Mouse (Mus musculus) embryonic facial prominence, embryonic 13.5 days (tissue): ENCODE measurements at regions not wholly inside any gene's neighbourhood (a gene's known extent, or its start where the extent isn't known, plus 50 kb on each side); places are given as distances from the start of the nearest gene placed in this dataset.
A peak's percentile ranks its signal among the peaks of the same experiment; 100 is the strongest.

Experiments
- ATAC-seq: fragments of 200-750 bp; cut with Nextera tagmentation; 2 replicates; pipeline ENCODE4 v1.8.0; 2017; ENCODE audit warnings: low read depth; ENCODE audit not compliant: insufficient number of reproducible peaks, insufficient read depth, low FRiP score, low TSS enrichment
- H3K27ac ChIP-seq: fragments of 300-500 bp; sonication (generic); 2 replicates; pipeline ENCODE4 v1.5.1; 2015; ENCODE audit warnings: moderate library complexity, mild to moderate bottlenecking, inconsistent platforms
- H3K27me3 ChIP-seq: fragments of 300-500 bp; sonication (generic); 2 replicates; pipeline ENCODE4 v1.6.1; 2015; ENCODE audit warnings: mild to moderate bottlenecking, inconsistent platforms
- H3K36me3 ChIP-seq: fragments of 300-500 bp; sonication (generic); 2 replicates; pipeline ENCODE4 v1.6.1; 2015; ENCODE audit warnings: mild to moderate bottlenecking, inconsistent platforms
- H3K4me1 ChIP-seq: fragments of 300-500 bp; sonication (generic); 2 replicates; pipeline ENCODE4 v1.6.1; 2015; ENCODE audit warnings: inconsistent platforms
- H3K4me2 ChIP-seq: fragments of 300-500 bp; sonication (generic); 2 replicates; pipeline ENCODE4 v1.6.1; 2015; ENCODE audit warnings: moderate library complexity, mild to moderate bottlenecking, inconsistent platforms
- H3K4me3 ChIP-seq: fragments of 300-500 bp; sonication (generic); 2 replicates; pipeline ENCODE4 v1.5.1; 2015; ENCODE audit warnings: mild to moderate bottlenecking, inconsistent platforms
- H3K9ac ChIP-seq: fragments of 300-500 bp; sonication (generic); 2 replicates; pipeline ENCODE4 v1.6.1; 2015; ENCODE audit warnings: mild to moderate bottlenecking, inconsistent platforms
- H3K9me3 ChIP-seq: fragments of 300-500 bp; sonication (generic); 2 replicates; pipeline ENCODE4 v1.6.1; 2016; ENCODE audit warnings: inconsistent platforms
- WGBS: fragments of 180-500 bp; shearing (Covaris S2); methylation state at CpG from one replicate; pipeline ENCODE4 v1.1.7; 2015; ENCODE audit warnings: mixed read lengths; 5-methylcytosine and 5-hydroxymethylcytosine counted together

- Histone ChIP-seq H3K27ac (no peak overlapping the region), H3K9me3 (no peaks in the 10 kb centered on the region), H3K27me3 (no peaks in the 10 kb centered on the region), H3K4me2 (no peak overlapping the region), H3K36me3 (no peaks in the 10 kb centered on the region), H3K4me3 (no peak overlapping the region), H3K9ac (no peak overlapping the region), H3K4me1 (peaks cover 11% of the 10 kb centered on the region)
- peak; percentile 32; the same call in 1 of the 2 replicates for ATAC-seq
- 34% methylated on average over 18 of the region's 18 CpGs for WGBS
Measured at GRCm38 (mm10) chr3:102611398-102612366, 122.6 kb upstream of the Tspan2 start.

GRCm38 (mm10) chr3:102619666-102620377, 114.5 kb upstream of the Tspan2 start:
- 49% methylated on average over 8 of the region's 8 CpGs for WGBS
- H3K27me3 ChIP-seq = no peaks in the 10 kb centered on the region
- 0 out of 2 replicates have a peak, but pooled peaks cover 2% of the 10 kb centered on the region for H3K9me3 ChIP-seq
- no peak overlapping the region for H3K4me2 ChIP-seq
- no peak overlapping the region for H3K9ac ChIP-seq
- H3K36me3 ChIP-seq = no peaks in the 10 kb centered on the region
- no peak for ATAC-seq
- peak overlapping the region; percentile 53; the same call in 1 of the 2 replicates for H3K27ac ChIP-seq
- no peak overlapping the region for H3K4me3 ChIP-seq
- peaks cover 9% of the 10 kb centered on the region for H3K4me1 ChIP-seq

GRCm38 (mm10) chr3:102636076-102636475, 98.3 kb upstream of the Tspan2 start:
- Histone ChIP-seq H3K4me2 (no peak overlapping the region), H3K4me1 (peaks cover 21% of the 10 kb centered on the region), H3K36me3 (no peaks in the 10 kb centered on the region), H3K9me3 (no peaks in the 10 kb centered on the region), H3K4me3 (no peak overlapping the region), H3K9ac (no peak overlapping the region), H3K27ac (no peak overlapping the region), H3K27me3 (no peaks in the 10 kb centered on the region)
- ATAC-seq = peak; percentile 79; the same call in 1 of the 2 replicates
- WGBS = 20% methylated on average over 4 of the region's 4 CpGs

GRCm38 (mm10) chr3:102636674-102637073, 97.7 kb upstream of the Tspan2 start:
- no peak overlapping the region for H3K4me3 ChIP-seq
- no peaks in the 10 kb centered on the region for H3K36me3 ChIP-seq
- no peak overlapping the region for H3K4me2 ChIP-seq
- H3K27ac ChIP-seq = peak overlapping the region; percentile 39; the same call in 1 of the 2 replicates
- no peaks in the 10 kb centered on the region for H3K9me3 ChIP-seq
- WGBS = 36% methylated on average over 4 of the region's 4 CpGs
- no peak overlapping the region for H3K9ac ChIP-seq
- peak; percentile 43; the same call in 1 of the 2 replicates for ATAC-seq
- no peaks in the 10 kb centered on the region for H3K27me3 ChIP-seq
- peaks cover 21% of the 10 kb centered on the region for H3K4me1 ChIP-seq

- Histone ChIP-seq H3K9me3 (no peaks in the 10 kb centered on the region), H3K4me3 (no peak overlapping the region), H3K4me1 (peaks cover 33% of the 10 kb centered on the region), H3K36me3 (no peaks in the 10 kb centered on the region), H3K4me2 (no peak overlapping the region), H3K27me3 (no peaks in the 10 kb centered on the region), H3K27ac (peak overlapping the region; percentile 51; the same call in 1 of the 2 replicates), H3K9ac (no peak overlapping the region)
- 40% methylated on average over 11 of the region's 11 CpGs for WGBS
- ATAC-seq = no peak
Measured at GRCm38 (mm10) chr3:102644276-102644940, 89.9 kb upstream of the Tspan2 start.

- no peak overlapping the region for H3K4me3 ChIP-seq
- H3K36me3 ChIP-seq = no peaks in the 10 kb centered on the region
- H3K9me3 ChIP-seq = no peaks in the 10 kb centered on the region
- no peak overlapping the region for H3K9ac ChIP-seq
- ATAC-seq = no peak
- 7% methylated on average over 4 of the region's 4 CpGs for WGBS
- H3K4me2 ChIP-seq = no peak overlapping the region
- H3K27me3 ChIP-seq = no peaks in the 10 kb centered on the region
- peaks cover 30% of the 10 kb centered on the region for H3K4me1 ChIP-seq
- H3K27ac ChIP-seq = peak overlapping the region; percentile 28; the same call in 1 of the 2 replicates
Measured at GRCm38 (mm10) chr3:102648450-102648849, 85.9 kb upstream of the Tspan2 start.

GRCm38 (mm10) chr3:102654962-102655361, 79.4 kb upstream of the Tspan2 start:
- Histone ChIP-seq H3K27ac (no peak overlapping the region), H3K27me3 (no peaks in the 10 kb centered on the region), H3K4me2 (no peak overlapping the region), H3K4me3 (no peak overlapping the region), H3K36me3 (no peaks in the 10 kb centered on the region), H3K9ac (no peak overlapping the region), H3K9me3 (no peaks in the 10 kb centered on the region), H3K4me1 (peaks cover 26% of the 10 kb centered on the region)
- ATAC-seq = no peak
- 83% methylated on average over 9 of the region's 10 CpGs for WGBS

- Histone ChIP-seq H3K27me3 (no peaks in the 10 kb centered on the region), H3K36me3 (no peaks in the 10 kb centered on the region), H3K4me2 (no peak overlapping the region), H3K9ac (no peak overlapping the region), H3K4me1 (peaks cover 26% of the 10 kb centered on the region), H3K27ac (no peak overlapping the region), H3K4me3 (no peak overlapping the region), H3K9me3 (no peaks in the 10 kb centered on the region)
- ATAC-seq = no peak
- 30% methylated on average over 7 of the region's 7 CpGs for WGBS
Measured at GRCm38 (mm10) chr3:102657116-102657515, 77.2 kb upstream of the Tspan2 start.

- Histone ChIP-seq H3K4me1 (peaks cover 29% of the 10 kb centered on the region), H3K9me3 (no peaks in the 10 kb centered on the region), H3K27me3 (no peaks in the 10 kb centered on the region), H3K9ac (no peak overlapping the region), H3K27ac (no peak overlapping the region), H3K4me3 (no peak overlapping the region), H3K36me3 (no peaks in the 10 kb centered on the region), H3K4me2 (no peak overlapping the region)
- ATAC-seq = no peak
- 77% methylated on average over 7 of the region's 7 CpGs for WGBS
Measured at GRCm38 (mm10) chr3:102657531-102658060, 76.7 kb upstream of the Tspan2 start.

GRCm38 (mm10) chr3:102659352-102659751, 75.0 kb upstream of the Tspan2 start:
- H3K4me2 ChIP-seq = no peak overlapping the region
- 88% methylated on average over 5 of the region's 5 CpGs for WGBS
- H3K4me3 ChIP-seq = no peak overlapping the region
- H3K9me3 ChIP-seq = no peaks in the 10 kb centered on the region
- no peak overlapping the region for H3K9ac ChIP-seq
- H3K27me3 ChIP-seq = no peaks in the 10 kb centered on the region
- ATAC-seq = no peak
- no peaks in the 10 kb centered on the region for H3K36me3 ChIP-seq
- no peak overlapping the region for H3K27ac ChIP-seq
- H3K4me1 ChIP-seq = peaks cover 43% of the 10 kb centered on the region

- H3K27me3 ChIP-seq = no peaks in the 10 kb centered on the region
- no peak for ATAC-seq
- WGBS = 90% methylated on average over 7 of the region's 7 CpGs
- no peak overlapping the region for H3K9ac ChIP-seq
- H3K27ac ChIP-seq = no peak overlapping the region
- no peaks in the 10 kb centered on the region for H3K9me3 ChIP-seq
- H3K4me2 ChIP-seq = no peak overlapping the region
- H3K4me1 ChIP-seq = peaks cover 43% of the 10 kb centered on the region
- H3K36me3 ChIP-seq = no peaks in the 10 kb centered on the region
- H3K4me3 ChIP-seq = no peak overlapping the region
Measured at GRCm38 (mm10) chr3:102661296-102661695, 73.0 kb upstream of the Tspan2 start.
